Mouse (Mus musculus) heart, postnatal 25 days (tissue): Measurements from ENCODE around the gene Cdc34. TPM values are rescaled to one million over a fixed set of nuclear protein-coding genes. Genes with fewer than 3 reads are reported as not detected.
"Not testable (repeated sequence)": the region's sequence is repeated elsewhere in the genome, so short reads cannot be mapped to it uniquely, and the experiment has no call there.

Experiments used
- DNase-seq: peaks from one replicate; pipeline ENCODE4 v3.0.0; 2022; ENCODE audit warnings: low spot score
- intact Hi-C: fragments of 180-260 bp; cut with DNase I; formaldehyde crosslinking; loops from one replicate; pipeline ENCODE4 v1.15.1; 2025
- total RNA-seq, 2 experiments: library from RNA; stranded (reverse); gene quantifications; 2 replicates each; pipeline ENCODE4 v1.2.3; 2021

The Cdc34 gene
- total RNA-seq, 2 experiments from 2014 or later: 183 to 190 TPM

DNA sequence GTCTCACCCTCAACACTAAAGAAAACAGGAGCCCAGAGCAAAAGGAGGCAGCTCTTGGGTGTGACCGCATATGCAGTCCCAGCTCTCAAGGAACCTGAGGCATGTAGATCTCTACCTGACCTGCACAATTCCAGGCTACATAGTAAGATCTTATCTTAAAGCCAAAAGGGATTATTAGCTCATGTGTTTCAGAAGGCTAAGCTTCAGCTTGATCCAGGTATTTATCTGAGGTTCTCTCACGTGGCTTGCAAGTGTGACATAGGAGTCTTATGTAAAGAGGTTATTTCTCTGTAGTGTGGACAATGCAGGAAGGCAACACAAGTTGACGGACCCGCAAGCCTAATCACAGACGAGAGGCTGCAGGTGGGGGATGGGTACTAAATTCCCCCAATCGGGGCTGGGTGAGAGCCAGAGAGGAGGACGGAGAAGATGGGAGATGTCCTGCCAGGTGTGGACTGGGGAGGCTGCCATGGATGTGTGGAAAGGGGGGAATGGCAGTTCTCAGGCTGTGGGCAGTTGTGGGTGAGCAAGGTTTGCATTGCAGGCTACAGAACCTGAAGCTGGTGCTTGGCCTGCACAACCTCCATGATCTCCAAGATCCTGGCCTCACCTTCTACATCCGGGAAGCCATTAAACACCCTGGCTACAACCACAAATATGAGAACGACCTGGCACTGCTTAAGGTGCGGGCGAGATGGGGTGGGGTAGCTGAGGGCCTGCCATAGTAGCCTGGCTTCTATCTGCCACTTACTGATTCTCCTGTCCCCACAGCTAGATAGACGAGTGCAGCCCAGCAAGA lies 11.8 kb downstream of the Cdc34 start:
- no peak for DNase-seq
- intact Hi-C loops: no loop called here

DNA sequence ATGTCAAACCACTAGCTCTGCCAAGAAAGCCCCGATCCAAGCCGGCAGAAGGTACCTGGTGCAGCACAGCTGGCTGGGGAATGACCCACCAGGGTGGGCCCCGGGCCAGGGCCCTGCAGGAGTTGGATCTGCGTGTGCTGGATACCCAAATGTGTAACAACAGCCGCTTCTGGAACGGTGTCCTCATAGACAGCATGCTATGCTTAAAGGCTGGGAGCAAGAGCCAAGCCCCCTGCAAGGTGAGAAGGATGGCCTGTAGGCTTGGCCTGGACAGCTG lies 12.3 kb downstream of the Cdc34 start:
- intact Hi-C loops: no loop called here

DNA sequence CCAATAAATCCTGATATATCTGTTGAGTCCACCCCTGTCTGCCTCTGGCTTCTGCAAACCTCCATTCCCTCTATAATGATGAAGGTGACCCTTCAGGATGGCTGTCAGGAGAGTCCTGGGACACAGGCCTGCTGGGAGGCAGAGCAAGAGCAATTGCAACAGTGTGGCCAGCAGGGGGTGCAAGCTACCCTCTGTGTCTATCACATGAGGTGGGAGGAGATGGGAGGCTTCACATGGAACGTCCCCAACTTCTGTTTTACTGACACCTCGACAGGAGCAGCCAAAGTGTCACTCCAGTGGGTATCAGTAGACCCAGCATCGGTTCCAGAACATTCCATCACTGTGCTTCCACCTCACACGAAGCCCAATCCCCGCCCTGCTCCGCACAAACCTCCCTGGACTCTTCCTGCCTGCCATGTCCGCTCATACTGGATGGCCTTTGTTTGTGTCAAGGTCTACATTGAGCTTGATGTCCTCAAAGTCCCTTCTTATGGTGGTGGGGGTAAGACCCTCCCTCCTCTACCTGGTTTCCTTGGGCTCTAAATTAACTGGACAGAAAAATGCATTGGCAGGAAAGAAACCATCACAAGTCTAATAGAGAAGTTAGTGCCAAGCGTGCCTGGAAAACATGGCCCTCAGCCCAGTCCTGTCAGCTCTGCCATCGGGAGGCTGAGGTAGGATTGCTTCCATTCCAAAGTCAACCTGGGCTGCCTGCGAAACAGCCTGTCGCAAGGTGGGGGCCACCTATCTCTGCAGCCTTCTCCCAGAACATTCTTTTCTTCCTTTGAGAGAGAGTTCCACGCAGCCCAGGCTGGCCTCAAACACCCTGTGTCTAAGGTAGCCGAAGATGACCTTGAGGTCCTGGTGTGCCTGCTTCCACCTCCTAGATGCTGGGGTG lies 13.5 kb downstream of the Cdc34 start:
- peak; percentile 63 for DNase-seq
- intact Hi-C loops: no loop called here

More for the DNA sequence above, 12.3 kb downstream of the Cdc34 start:
- no peak for DNase-seq

DNA sequence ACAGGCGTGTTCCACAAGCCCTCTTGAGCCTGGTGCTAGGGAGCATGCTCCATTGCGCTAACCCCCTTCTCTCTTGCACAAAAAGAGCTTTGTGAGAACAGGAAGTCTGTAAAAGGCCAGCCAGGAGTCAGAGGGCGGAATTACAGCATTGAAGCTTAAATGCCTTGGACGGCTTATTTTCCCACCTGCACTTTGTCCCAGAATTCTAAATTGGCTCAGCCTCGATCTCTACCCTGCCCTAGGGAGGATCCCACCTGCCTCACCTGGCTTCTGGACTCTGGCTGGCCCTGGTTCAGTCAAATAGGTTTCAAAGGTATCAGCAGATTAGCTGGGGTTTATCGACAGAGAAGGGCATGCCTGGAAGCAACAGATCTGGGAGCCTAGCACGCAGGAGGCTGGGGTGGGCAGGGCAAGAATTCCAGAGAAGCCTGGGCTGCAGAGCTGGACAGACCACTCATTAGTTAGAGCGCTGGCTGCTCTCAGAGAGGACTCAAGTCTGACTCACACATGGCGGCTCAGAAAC lies 14.2 kb downstream of the Cdc34 start:
- DNase-seq: no peak

DNA sequence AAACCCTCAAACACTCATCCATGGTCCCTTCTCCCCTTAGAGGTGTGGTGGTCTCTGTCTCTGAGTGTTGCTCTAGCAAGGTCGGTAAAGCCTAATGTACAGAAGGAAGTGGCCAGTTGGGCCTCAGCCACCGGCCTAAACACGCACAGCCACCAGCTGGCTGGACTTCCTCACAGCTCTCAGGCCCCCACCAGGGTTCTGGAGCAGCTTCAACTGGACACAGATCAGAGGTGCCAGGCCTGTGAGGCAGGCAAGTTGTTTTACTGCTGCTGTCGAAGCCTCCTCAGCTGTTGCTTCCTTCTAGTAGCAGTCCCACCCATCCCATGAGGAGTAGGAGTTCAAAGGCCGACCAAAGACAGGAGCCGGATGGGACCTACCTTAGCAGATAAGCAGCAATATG lies 15.9 kb downstream of the Cdc34 start:
- intact Hi-C loops: no loop called here
- no peak for DNase-seq

More for the DNA sequence above, 14.2 kb downstream of the Cdc34 start:
- intact Hi-C loops: no loop called here

DNA sequence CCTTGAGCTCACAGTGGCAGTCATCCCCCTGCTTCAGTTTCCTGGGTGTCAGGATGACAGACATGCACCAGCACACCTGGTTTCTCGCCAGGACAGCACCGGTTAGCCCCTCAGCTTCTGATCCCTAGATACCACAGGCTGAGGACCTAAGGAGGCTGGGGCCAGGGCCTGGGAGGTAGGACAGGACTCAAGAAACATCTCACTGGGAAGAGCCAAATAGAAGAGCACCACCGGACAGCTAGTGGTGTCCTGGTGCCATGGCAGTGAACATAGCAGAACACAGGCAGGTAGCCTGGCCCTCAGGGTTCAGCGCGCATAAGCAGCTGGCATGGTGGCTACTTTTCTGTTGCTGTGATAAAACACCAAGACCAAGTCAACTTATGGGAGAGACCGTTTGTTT lies 16.5 kb downstream of the Cdc34 start:
- DNase-seq: no peak
- intact Hi-C loops: no loop called here

DNA sequence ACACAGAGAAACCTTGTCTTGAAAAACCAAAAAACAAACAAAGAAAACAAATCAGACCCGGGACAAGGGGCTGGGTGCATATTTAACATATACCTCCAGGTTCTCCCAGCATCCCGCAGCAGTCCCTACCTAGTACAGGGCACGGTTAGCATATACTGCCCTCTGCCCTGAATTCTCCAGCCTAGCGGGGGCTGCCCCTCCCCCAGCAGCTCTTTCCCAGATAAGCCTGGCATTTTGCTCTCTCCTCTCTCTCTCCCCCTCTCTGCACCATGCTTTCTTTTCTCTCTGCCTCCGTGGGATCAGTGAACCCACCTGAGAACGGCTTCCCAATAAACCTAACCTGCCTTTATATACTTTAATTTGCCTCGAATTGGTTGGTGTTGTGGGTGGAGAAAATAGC lies 18.7 kb downstream of the Cdc34 start:
- no peak for DNase-seq
- intact Hi-C loops: no loop called here

DNA sequence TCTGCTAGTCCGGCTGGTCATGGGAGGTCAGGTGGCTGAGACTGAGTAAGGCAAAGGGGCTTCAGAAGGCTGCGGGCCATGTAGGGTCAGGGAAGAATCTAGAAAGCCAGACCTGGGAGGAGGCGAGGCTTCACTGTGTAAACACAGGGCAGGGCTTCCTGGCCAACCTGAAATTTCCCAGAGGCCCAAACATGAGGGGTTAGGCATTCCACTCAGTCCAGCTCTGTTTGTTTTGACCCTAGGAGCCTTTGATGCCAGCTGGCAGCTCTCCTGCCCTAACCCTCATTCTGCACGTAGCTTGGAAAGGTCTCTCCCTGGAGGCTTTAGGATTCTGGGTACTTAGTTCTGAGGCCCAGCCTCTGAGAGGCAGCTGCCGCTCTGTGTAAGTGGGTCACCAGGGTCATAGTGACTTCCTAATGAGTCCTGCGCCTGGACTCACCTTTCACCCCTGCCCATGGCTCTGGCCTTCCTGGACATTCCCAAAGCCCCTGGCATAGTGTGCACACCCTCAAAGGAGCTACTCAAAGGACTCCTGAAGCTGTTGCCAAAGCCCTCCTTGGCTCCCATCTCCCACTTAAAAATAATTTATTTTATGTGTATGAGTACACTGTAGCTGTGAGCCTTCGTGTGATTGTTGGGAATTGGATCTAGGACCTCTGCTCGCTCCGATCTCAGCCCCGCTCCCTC lies 19.6 kb downstream of the Cdc34 start:
- peak; percentile 61 for DNase-seq

DNA sequence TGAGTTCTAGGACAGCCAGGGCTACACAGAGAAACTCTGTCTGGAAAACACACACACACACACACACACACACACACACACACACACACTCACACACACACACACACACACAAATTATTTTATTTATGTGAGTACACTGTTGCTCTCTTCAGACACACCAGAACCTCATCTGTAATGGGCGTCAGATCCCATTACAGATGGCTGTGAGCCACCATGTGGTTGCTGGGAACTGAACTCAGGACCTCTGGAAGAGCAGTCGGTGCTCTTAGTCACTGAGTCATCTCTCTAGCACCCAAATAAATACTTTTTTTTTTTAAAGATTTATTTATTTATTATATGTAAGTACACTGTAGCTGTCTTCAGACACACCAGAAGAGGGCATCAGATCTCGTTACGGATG lies 21.0 kb downstream of the Cdc34 start:
- DNase-seq, intact Hi-C loops: not testable (repeated sequence)

More for the DNA sequence above, 19.6 kb downstream of the Cdc34 start:
- intact Hi-C loops: no loop called here

DNA sequence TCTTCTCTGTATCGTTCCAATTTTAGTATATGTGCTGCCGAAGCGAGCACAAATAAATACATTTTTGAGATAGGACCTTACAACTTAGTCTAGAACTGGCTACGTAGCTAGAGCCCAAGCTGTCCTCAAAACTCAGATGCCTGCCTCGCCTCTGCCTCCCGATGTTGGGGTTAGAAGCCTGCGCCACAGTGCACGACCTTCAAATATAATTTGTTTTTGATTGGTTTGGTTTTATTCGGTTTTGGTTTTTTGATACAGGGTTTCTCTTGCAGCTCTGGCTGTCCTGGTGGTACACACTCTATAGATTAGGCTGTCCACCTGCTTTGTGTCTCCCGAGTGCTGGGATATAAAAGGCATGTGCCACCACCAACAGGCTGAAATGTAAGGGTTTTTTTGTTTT lies 21.5 kb downstream of the Cdc34 start:
- no peak for DNase-seq
- intact Hi-C loops: no loop called here

DNA sequence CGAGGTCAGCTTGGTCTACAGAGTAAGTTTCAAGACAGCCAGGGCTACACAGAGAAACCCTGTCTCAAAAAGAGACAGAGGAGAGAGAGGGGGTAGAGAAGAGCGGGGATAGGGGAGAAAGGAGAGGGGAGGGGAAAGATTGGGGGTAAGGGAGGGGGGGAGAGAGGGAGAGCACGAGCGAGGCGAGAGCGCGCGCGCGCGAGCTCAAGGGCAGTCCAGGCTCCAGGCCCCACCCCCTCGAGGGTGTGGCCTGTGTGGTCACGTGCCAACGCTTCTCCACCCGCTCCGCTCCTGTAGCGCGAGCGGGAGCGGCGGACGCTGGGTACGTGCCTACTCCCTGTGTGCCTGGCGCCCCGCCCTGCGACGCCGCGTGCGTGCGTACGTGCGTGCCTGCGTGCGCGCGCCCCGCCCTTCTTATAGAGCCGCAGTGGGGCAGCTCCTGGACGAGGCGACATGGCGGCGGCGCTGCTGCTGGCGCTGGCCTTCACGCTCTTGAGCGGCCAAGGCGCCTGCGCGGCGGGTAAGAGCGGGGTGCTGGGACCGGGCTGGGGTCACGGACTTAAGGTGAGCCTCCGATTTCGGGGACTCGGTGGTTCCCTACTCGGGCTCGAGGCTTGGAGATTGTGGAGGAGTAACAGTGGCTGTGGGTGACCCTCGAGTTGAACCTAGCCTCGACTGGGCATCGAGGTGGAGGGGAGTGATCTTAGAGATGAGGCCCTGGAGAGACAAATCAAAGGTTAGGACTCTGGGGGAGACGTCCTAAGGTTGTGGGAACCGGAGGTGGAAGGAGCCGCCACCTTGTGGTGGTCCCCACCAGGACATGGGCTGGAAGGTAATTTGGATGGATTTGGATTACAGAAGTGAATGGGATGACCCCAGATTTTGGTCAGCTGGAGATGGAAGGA lies 22.3 kb downstream of the Cdc34 start, which contains the start of gene Bsg:
TSS of gene Bsg (plus strand) at position 427 of the 905 bp plus-strand sequence.
- peak; percentile 98 for DNase-seq
- intact Hi-C loops: no loop called here

DNA sequence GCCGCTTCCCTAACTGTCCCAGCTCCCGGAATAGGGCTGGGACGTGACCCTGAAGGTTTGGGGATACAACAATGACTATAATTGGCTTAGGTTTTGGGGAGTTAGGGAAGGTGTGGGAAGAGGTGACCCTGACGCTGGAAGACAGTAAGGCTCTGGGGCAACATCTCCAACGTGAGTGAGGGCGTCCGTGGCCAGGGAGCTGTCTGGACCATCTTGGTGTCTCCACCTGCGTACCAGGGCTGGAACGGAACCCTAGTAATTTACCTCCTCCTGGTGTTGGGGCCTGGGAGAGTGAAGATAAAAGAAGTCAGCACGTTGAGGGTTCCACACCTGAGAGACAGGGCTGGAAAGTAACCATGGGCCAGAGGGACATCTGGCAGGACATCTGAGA lies 23.0 kb downstream of the Cdc34 start:
- intact Hi-C loops: no loop called here

DNA sequence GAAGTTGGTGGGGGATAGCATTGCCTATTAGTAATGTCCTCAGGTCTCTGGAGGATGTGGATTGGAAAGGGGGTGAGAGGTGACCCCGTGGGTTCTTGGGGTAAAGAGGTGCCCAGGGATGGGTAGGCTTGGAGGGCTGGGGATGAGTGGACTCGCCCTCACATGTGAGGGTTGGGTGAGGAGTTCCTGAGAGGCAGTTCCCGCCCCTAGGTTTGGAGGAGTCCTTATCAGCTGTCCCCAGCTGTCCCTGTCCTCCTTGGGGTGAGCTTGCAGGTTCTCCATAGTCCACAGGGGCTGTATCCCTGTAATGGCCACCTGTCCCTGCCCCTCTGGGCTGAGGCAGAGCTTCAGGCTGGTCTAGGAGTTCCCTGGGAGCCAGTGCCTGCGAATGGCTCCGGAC lies 24.0 kb downstream of the Cdc34 start:
- intact Hi-C loops: loop anchor here (2.0 kb wide), 1 partner anchor 59 kb away; no protein-coding TSS in a partner anchor
- no peak for DNase-seq

More for the DNA sequence above, 23.0 kb downstream of the Cdc34 start:
- DNase-seq: no peak

DNA sequence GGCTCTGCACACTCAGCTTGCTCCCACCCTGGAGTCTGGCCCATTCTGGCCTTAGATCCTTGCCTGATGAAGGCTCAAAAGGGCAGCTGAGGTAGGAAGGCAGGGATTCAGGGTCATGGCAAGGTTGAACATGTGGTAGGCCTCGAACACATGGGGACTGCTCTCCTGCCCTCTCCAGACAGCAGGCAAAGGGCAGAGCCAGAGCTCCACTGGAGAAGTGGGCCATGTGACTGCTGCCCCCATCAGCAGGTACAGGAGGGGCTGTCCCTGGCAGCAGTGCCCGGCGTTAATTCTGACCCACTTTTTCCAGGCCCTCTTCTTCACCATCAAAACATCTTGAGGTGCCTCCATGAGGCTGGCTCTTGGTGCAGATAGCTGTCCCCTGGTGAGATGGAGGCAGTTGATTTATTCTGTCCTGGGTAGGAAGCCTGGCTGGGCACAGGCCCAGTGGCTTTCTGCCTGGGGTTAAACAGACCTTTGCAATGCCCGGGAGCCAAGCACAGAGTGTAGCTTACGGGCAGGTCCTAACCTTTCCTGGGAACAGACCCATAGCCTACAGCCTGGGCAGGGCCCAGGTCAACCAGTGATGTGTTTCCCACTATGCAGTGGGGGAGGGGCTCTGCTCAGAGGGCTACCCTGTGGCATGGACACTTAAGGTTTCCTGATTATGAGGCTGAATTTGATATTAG lies 24.6 kb downstream of the Cdc34 start:
- no peak for DNase-seq
- intact Hi-C loops: loop anchor here (2.0 kb wide), 1 partner anchor 58 kb away; no protein-coding TSS in a partner anchor

DNA sequence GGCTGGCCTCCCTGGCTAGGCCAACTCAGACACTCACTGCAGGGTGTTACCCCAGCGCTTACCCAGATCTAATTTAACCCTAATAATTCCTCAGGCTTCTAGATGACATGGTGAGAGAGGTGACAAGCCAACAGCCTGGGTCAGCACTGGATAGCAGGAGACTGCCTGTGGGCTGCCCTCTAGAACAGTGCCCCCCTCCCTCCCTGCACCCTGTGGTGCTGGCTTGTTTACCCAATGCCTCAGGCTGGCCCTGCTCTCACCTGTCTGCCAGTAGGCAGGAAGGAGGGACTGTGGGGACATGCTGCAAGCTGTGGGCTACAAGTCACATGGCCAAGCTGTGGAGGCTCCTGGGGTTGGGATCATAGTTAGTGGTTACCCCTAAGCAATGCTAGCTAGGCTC lies 25.2 kb downstream of the Cdc34 start:
- intact Hi-C loops: loop anchor here (2.0 kb wide), 1 partner anchor 58 kb away; no protein-coding TSS in a partner anchor
- no peak for DNase-seq

DNA sequence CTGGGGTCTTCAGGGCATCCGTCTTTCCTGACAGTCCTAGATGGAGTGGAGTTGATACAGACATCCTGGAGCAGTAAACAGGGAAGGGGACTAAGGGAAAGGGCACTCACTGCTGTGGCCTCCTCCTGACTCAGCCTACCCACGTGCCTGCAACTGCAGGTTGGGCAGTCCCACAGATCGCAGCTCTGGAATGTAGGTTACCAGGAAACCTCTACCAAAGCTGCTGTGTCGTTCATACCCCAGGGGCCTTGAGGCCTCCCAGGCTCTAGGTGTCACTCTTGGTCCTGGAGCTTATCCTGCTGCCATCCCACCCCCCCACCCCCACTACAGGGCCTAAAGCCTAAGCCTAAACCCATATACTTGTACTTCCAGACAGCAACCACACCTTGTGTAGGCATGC lies 25.8 kb downstream of the Cdc34 start:
- intact Hi-C loops: loop anchor here (2.0 kb wide), 1 partner anchor 57 kb away; no protein-coding TSS in a partner anchor
- DNase-seq: no peak

DNA sequence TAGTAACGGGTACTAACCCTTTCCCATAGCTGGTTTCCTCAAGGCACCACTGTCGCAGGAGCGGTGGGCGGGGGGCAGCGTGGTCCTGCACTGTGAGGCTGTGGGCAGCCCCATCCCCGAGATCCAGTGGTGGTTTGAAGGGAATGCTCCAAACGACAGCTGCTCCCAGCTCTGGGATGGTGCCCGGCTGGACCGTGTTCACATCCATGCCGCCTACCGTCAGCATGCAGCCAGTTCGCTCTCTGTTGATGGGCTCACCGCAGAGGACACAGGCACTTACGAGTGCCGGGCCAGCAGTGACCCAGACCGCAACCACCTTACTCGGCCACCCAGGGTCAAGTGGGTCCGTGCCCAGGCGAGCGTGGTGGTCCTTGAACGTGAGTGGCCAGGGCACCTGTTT lies 26.7 kb downstream of the Cdc34 start:
- intact Hi-C loops: no loop called here
- no peak for DNase-seq

DNA sequence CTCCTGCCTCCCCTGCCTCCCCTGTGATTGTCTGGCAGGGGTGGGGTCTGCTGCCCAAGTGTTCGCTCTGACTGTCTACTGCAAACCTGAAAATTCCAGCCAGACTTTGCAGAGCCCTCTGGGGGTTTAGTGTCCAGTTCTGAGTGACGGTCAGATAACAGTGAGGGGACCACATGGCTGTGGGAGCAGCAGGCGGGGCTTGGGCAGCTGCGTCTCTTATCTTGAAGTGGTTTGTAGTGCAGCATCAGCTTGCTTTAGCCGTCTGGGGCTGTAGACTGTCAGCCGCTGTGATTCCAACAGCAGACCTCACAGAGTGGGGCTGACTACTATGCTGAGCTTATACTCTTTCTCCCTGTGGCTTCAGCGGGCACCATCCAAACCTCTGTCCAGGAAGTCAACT lies 27.3 kb downstream of the Cdc34 start:
- intact Hi-C loops: no loop called here
- DNase-seq: no peak
